Mouse (Mus musculus) ES-E14 (cell line): Measurements from ENCODE around the gene Atxn7.

ENCODE experiments used
- CHD2 ChIP-seq: IDR thresholded peaks from 2 replicates; pipeline ENCODE4 v1.6.1; 2014; ENCODE audit warnings: mild to moderate bottlenecking, low read depth, low read length, inconsistent platforms
- ZC3H11A ChIP-seq: IDR thresholded peaks from 2 replicates; pipeline ENCODE4 v1.6.1; 2012; ENCODE audit warnings: low read depth, mild to moderate bottlenecking, inconsistent platforms, low read length, borderline replicate concordance

- TF ChIP-seq CHD2 (no peak), ZC3H11A (no peak)
These were observed 46.7 kb upstream of the Atxn7 start, which contains the start of gene Gm281 for GRCm38 (mm10) chr14:13914387-13915082.
